Mouse (Mus musculus) bone marrow macrophage, adult 2 months (primary cell): ENCODE data around the gene Ttn.

Experiments used
- CTCF ChIP-seq: IDR thresholded peaks from 2 replicates; pipeline ENCODE4 v1.5.1; 2012; ENCODE audit warnings: low read depth, mild to moderate bottlenecking, low read length, moderate library complexity
- POLR2A ChIP-seq: IDR thresholded peaks from 2 replicates; pipeline ENCODE4 v1.6.1; 2012; ENCODE audit warnings: mild to moderate bottlenecking, low read depth, low read length, borderline replicate concordance

- TF ChIP-seq CTCF (no peak), POLR2A (no peak)
Observed at GRCm38 (mm10) chr2:76814048-76814817, 168.1 kb downstream of the Ttn start.
